Mouse (Mus musculus): ENCODE data around the gene En2.

En2 gene

DNA sequence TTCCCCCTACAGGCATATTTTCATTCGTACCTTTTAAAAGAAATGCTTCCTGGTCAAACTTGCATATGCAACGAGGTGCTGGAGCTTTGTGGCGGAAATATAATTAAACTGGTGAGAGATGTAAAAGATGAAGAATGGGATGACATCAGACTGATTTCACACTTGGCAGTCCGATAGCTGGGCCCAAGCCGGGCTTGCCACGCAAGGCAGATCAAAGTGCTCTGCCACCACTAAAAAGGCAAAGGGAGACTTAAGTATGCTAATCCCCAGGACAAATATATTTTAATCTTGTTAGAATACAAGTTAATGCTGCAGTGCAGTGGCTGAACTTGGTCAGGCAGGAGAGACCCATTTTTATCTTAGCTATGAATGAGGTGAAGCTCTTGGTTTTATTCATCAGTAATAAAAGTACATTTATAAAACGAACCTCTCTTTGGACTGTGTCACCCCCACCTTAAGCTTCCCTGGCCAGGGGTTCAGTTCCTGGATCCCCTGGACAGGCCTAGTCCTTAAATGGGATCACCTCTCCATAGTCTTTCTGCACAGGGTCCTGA lies 13.8 kb downstream of the En2 start:
- DNase-seq = no peak

DNA sequence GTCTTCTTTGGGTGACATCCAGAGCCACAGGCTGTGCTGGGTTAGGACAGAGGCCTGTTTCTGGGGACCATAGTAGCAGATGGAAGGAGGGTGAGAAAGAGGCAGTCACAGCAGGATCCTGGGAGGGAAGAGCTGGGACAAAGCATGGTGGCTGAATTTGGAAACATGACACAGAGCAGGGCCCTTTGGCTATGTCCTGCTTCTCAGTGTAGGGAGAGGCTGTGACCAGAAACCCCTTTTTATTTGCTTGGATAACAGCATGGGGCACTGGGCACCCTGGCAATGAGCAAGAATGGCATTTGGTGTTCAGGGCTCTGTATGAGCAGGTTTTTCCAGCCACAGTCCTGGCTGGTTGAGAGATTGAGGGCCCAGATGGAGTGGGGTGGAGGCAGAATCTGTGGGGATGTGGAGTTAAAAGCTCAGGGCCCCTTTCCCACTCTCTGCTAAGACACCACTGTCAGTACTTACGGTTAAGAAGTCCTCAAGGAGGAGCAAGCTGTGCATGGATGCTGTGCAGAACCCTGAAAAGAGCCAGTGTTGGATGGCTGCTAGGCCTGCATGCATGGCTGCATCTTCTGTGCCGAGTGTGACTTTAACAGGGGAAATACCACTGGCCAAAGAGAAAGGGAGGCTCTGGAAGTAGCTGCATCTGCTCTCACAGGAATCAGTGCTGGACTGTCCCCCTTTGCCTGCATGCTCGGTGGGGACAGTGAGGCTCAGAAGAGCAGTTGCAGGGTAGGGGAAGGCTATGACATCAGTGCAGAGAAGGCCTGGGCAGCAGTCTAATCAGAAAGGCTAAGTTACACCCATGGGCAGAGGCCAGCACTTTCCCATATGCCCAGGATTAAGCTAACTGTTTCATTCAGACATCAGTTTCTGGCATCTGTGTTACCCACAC lies 26.0 kb downstream of the En2 start:
- peak; percentile 80 to 83 for DNase-seq

- DNase-seq = no peak
These were observed 26.6 kb downstream of the En2 start for GRCm38 (mm10) chr5:28192099-28192454.

- no peak for DNase-seq
These were observed 30.0 kb downstream of the En2 start for GRCm38 (mm10) chr5:28195473-28195872.

DNA sequence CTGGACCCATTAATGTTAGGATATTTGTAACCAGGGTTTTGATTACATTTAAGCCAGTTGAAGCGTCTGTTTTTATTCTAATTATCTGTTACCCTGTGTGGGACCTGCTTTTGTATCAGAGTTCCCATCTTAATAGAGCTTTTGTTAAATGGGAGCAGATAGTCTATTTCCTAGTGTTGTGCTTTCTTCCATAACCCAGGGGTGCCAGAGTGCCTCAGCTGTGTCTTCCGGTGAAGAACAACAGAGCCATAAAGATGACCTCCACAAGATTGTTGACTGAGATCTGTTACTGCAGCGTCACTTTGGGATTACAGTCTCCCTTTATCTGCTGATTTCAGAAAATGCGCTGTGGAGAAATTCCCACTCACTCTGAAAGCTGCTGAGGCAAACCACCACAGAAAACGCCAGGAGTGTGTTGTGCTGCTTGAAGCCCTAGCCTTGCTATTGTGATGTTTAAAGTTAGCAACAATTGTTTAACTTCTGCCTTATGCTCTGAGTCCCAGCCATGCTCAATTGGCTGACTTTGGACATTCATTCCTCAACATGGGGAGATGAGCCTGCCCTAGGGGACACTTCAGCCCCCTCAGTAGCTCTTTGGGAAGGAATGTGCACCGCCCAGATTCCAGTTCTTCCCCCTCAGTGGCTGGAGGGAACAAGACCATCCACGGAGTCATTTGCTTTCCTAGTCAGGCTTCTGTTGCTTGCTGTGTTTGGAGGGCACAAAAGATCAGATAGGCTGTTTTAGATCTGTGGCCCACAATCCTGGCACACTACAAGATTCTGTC lies 33.8 kb downstream of the En2 start:
- no peak for DNase-seq

DNA sequence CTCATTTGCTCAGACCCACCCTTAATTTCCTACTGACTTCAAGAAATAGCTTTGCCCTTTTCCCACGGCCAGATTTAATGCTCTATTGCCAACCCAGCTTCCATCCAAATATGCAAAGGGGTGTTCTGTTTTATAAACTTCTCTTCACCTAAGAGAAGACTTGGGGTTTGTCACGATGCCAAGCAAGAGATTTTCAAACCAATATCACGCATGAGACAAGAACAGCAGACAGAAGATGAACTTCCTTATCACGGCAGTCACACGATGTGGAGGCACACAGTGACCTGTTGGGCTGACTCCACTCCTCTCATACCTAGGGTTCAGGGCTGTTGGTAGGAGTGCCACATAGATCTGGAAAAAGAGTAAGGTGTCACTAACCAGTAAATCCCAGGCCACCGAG lies 37.6 kb downstream of the En2 start:
- DNase-seq = peak in 1 of 2 experiments; percentile 18

GRCm38 (mm10) chr5:28204678-28205077 lies 39.2 kb downstream of the En2 start:
- peak in 1 of 2 experiments; percentile 2 for DNase-seq

DNA sequence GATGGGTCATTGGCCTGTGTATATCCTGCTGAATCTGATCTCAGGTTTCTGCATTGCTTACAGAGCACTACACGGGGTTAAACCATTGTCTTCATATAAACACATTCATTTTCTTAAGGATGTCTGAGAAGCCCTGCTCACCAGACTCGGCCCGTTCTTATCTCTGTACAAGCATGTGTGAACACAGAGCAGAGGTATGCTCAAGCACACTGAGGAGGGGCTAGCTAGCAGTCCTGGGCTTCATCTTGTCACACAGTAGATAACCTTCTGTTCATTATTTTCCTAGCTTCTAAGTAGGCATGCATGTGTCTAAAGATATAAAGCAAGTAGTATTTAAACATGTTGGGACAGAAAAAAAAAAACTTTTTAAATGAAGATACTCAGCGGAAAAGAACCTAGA lies 41.0 kb downstream of the En2 start:
- peak; percentile 11 to 14 for DNase-seq

GRCm38 (mm10) chr5:28207043-28207442 lies 41.5 kb downstream of the En2 start:
- DNase-seq = peak; percentile 56 to 58

GRCm38 (mm10) chr5:28208726-28209520 lies 43.4 kb downstream of the En2 start:
- DNase-seq = peak; percentile 70 to 75

DNA sequence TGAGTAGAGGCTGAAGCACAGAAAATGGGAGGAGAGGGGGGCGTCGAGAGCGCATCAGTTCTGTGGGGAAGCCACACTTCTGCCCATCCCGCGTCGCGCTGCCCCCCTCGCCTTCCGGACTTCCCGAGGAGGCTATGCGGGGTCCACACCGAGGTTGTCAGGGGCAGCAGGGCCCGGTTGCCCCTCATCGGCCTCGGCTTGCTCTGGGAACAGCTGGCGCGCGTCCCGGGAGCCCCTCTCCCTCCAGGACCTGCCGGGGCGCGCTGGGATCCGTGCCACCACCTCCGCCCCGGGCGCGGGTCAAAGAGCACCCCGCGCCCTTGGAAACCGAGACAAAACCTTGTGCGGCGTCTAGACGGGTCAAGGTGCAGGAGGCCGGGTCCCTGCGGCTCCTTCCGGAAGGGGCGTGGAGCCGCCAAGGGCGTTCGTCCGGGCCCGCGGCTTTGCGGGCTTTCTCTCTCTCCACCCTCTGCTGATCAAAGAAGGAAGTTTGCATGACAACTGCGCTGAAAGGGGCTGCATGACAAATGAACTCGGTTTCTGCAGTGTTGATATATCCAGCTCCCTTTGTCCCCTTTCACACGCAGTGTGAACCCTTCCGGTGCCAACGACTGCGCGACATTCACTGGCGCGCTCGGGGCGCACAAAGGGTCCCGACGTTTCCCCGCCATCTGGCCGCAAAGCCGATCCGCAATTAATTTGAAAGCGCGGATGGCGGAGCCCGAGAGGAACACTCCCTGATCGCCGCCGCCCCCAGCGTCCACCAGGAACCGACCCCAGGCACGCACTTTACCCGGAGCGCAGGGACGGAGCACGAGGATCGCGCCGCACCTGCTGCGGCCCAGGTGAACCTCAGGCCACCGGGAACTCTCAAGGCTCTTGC lies 44.3 kb downstream of the En2 start:
- DNase-seq = peak; percentile 81 to 85

GRCm38 (mm10) chr5:28210591-28211550 lies 45.4 kb downstream of the En2 start:
- peak; percentile 57 for DNase-seq

DNA sequence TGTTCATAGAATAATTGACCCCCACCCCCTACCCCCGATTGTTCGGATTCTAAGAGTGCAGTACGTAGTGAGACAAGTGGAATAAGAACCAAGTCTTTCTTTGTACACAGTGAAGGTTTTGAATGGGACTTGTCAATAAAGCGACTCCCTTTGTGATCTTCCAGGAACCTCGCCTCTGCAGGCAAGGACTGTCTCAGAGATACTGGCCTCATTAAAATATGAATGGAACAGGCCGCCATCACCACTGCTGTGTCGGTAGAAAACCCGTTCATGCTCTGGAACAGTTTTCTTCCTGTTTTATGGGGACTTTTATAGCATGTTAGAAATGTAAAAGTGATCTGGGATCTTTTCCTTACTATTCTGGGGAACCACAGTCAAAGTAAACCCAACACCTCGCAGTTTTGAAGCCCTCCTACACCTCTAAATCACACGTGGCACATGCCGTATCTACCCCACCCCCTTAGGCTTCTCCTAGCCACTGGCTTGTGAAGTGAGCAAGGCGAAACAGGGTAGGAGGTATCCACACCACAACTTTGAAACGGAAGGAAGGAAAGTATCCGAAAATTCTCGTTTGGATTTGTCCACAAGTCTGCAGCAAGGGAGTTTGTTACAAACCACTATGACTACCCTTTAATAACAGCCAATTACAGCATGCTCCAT lies 46.3 kb downstream of the En2 start:
- DNase-seq = peak in 1 of 2 experiments; percentile 47

GRCm38 (mm10) chr5:28213441-28213840 lies 47.9 kb downstream of the En2 start:
- no peak for DNase-seq

DNA sequence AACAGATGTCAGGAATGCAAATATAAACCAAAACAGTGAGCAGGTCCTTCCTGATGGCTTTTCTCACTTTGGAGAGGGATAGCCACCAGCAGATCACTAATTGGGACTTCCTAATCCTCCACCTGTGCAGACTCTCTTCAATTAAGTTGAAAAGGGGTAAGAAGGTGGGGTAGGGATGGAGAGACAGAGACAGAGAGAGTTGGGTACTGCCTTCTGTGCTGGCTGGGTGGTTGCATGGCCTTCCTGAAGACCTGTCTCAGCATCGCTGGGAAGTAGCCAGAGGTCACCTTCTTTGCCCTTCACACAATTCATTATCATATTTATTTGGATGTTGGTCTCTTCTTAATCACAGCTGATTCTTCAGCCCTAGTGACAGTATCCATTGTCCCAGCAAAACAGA lies 54.1 kb downstream of the En2 start:
- no peak for DNase-seq
